Mouse (Mus musculus) heart, embryonic 13.5 days (tissue): ENCODE data around the gene Bend5. TPM values are rescaled to one million over a fixed set of nuclear protein-coding genes. Genes with fewer than 3 reads are reported as not detected.

Experiments used
- ATAC-seq: fragments of 200-750 bp; cut with Nextera tagmentation; 2 replicates; pipeline ENCODE4 v1.8.0; 2017; ENCODE audit warnings: moderate TSS enrichment; ENCODE audit not compliant: insufficient number of reproducible peaks, low FRiP score, low TSS enrichment; ENCODE audit errors: extremely low read depth
- H3K27ac ChIP-seq: fragments of 300-500 bp; sonication (generic); replicated peaks from 2 replicates; pipeline ENCODE4 v1.5.1; 2015; ENCODE audit warnings: moderate library complexity, mild to moderate bottlenecking, inconsistent platforms
- H3K27me3 ChIP-seq: fragments of 300-500 bp; sonication (generic); replicated peaks from 2 replicates; pipeline ENCODE4 v1.6.1; 2015; ENCODE audit warnings: mild to moderate bottlenecking, inconsistent platforms
- H3K36me3 ChIP-seq: fragments of 300-500 bp; sonication (generic); 2 replicates; pipeline ENCODE4 v1.6.1; 2015; ENCODE audit warnings: mild to moderate bottlenecking, inconsistent platforms
- H3K4me1 ChIP-seq: fragments of 300-500 bp; sonication (generic); 2 replicates; pipeline ENCODE4 v1.6.1; 2015; ENCODE audit warnings: inconsistent platforms
- H3K4me2 ChIP-seq: fragments of 300-500 bp; sonication (generic); 2 replicates; pipeline ENCODE4 v1.6.1; 2015; ENCODE audit warnings: inconsistent platforms, mild to moderate bottlenecking, moderate library complexity
- H3K4me3 ChIP-seq: fragments of 300-500 bp; sonication (generic); 2 replicates; pipeline ENCODE4 v1.5.1; 2015; ENCODE audit warnings: moderate library complexity, mild to moderate bottlenecking, inconsistent platforms
- H3K9ac ChIP-seq: fragments of 300-500 bp; sonication (generic); 2 replicates; pipeline ENCODE4 v1.6.1; 2015; ENCODE audit warnings: inconsistent platforms, mild to moderate bottlenecking, moderate library complexity
- H3K9me3 ChIP-seq: fragments of 300-500 bp; sonication (generic); 2 replicates; pipeline ENCODE4 v1.6.1; 2016; ENCODE audit warnings: inconsistent platforms
- WGBS: fragments of 180-500 bp; shearing (Covaris S2); methylation state at CpG from one replicate; pipeline ENCODE4 v1.1.7; 2015; ENCODE audit warnings: mixed read lengths; 5-methylcytosine and 5-hydroxymethylcytosine counted together
- polyA plus RNA-seq: library from polyadenylated mRNA; unstranded; fragments of >200 nt; fragmentation: Nextera tagmentation; extraction: Ambion mirVana; gene quantifications from 2 replicates; pipeline ENCODE4 v1.2.1, GENCODE M21; 2015

The Bend5 gene
- polyA plus RNA-seq, 1 experiment from 2014 or later, result 16.6 TPM

GRCm38 (mm10) chr4:111493750-111494404 is 79.1 kb downstream of the Bend5 start:
- H3K36me3 ChIP-seq, result no peaks in the 10 kb centered on the region
- no peaks in the 10 kb centered on the region for H3K4me1 ChIP-seq
- no peak overlapping the region for H3K4me2 ChIP-seq
- no peak overlapping the region for H3K4me3 ChIP-seq
- no peaks in the 10 kb centered on the region for H3K9me3 ChIP-seq
- ATAC-seq, result no peak
- H3K27me3 ChIP-seq, result no peaks in the 10 kb centered on the region
- H3K27ac ChIP-seq, result no peak overlapping the region
- H3K9ac ChIP-seq, result no peak overlapping the region
- 48% methylated on average over 5 of the region's 5 CpGs for WGBS

- H3K36me3 ChIP-seq, result no peaks in the 10 kb centered on the region
- no peak overlapping the region for H3K27ac ChIP-seq
- no peak for ATAC-seq
- no peak overlapping the region for H3K4me2 ChIP-seq
- H3K27me3 ChIP-seq, result no peaks in the 10 kb centered on the region
- no peaks in the 10 kb centered on the region for H3K4me1 ChIP-seq
- H3K9me3 ChIP-seq, result no peaks in the 10 kb centered on the region
- no peak overlapping the region for H3K4me3 ChIP-seq
- H3K9ac ChIP-seq, result no peak overlapping the region
- 8% methylated on average over 2 of the region's 2 CpGs for WGBS
These were observed 81.1 kb downstream of the Bend5 start for GRCm38 (mm10) chr4:111495949-111496348.

GRCm38 (mm10) chr4:111498751-111499150 is 83.9 kb downstream of the Bend5 start:
- Histone ChIP-seq H3K27me3 (no peaks in the 10 kb centered on the region), H3K9me3 (no peaks in the 10 kb centered on the region), H3K4me3 (no peak overlapping the region), H3K9ac (no peak overlapping the region), H3K4me1 (no peaks in the 10 kb centered on the region), H3K4me2 (no peak overlapping the region), H3K36me3 (no peaks in the 10 kb centered on the region), H3K27ac (no peak overlapping the region)
- no peak for ATAC-seq
- WGBS, result 60% methylated on average over 3 of the region's 3 CpGs

- ATAC-seq, result no peak
- Histone ChIP-seq H3K4me3 (no peak overlapping the region), H3K9me3 (no peaks in the 10 kb centered on the region), H3K9ac (no peak overlapping the region), H3K4me2 (no peak overlapping the region), H3K27ac (no peak overlapping the region), H3K4me1 (no peaks in the 10 kb centered on the region), H3K27me3 (no peaks in the 10 kb centered on the region), H3K36me3 (no peaks in the 10 kb centered on the region)
- 71% methylated on average over 1 of the region's 1 CpGs for WGBS
These were observed 86.6 kb downstream of the Bend5 start for GRCm38 (mm10) chr4:111501441-111501840.

GRCm38 (mm10) chr4:111502965-111503727 is 88.3 kb downstream of the Bend5 start:
- Histone ChIP-seq H3K27ac (no peak overlapping the region), H3K4me2 (no peak overlapping the region), H3K9ac (no peak overlapping the region), H3K36me3 (no peaks in the 10 kb centered on the region), H3K4me1 (no peaks in the 10 kb centered on the region), H3K4me3 (no peak overlapping the region), H3K27me3 (no peaks in the 10 kb centered on the region), H3K9me3 (no peaks in the 10 kb centered on the region)
- ATAC-seq, result no peak
- WGBS, result 43% methylated on average over 5 of the region's 5 CpGs

- Histone ChIP-seq H3K4me1 (no peaks in the 10 kb centered on the region), H3K9me3 (no peaks in the 10 kb centered on the region), H3K9ac (no peak overlapping the region), H3K36me3 (no peaks in the 10 kb centered on the region), H3K27ac (no peak overlapping the region), H3K4me3 (no peak overlapping the region), H3K27me3 (no peaks in the 10 kb centered on the region), H3K4me2 (no peak overlapping the region)
- WGBS, result 76% methylated on average over 2 of the region's 2 CpGs
- no peak for ATAC-seq
These were observed 90.1 kb downstream of the Bend5 start for GRCm38 (mm10) chr4:111504952-111505351.
